Mouse (Mus musculus) thymus, adult 2 months (tissue): ENCODE results near the gene Cacng2.

Experiments used
- CTCF ChIP-seq: fragments of 200-500 bp; IDR thresholded peaks from 2 replicates; pipeline ENCODE4 v1.5.1; 2012; ENCODE audit warnings: mild to moderate bottlenecking, control low read depth, low read length, moderate library complexity, borderline replicate concordance; ENCODE audit not compliant: control insufficient read depth, poor library complexity, insufficient read depth; ENCODE audit errors: extremely low read depth
- POLR2A ChIP-seq: fragments of 200-500 bp; IDR thresholded peaks from 2 replicates; pipeline ENCODE4 v1.6.1; 2012; ENCODE audit warnings: mild to moderate bottlenecking, low read length, control low read depth, moderate library complexity; ENCODE audit not compliant: control insufficient read depth, poor library complexity, insufficient read depth; ENCODE audit errors: extremely low read depth

DNA sequence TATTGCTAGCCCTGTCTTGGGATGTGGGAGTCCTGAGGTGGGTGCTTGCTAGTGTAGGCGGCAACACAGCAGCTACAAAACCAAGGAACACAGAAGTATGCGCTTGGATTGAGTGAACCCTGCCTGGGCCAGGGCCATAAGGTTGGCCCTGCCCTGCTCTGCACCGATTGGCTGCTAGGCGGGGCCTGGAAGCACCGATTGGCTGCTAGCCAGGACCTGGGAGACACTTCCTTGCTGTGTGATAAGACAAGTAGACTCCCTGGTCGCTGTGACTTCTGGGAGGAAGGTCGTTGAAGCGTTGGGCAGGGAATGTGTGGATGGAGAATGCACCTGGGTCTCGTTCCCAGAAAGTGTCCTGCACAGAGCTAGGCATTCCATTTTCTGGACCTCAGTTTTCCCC, 115.9 kb downstream of the Cacng2 start:
- no peak for TF ChIP-seq CTCF
- no peak for TF ChIP-seq POLR2A
